Mouse (Mus musculus) small intestine, adult 2 months (tissue): ENCODE results near the gene B9d2.

Source experiments
- CTCF ChIP-seq: fragments of 200-500 bp; IDR thresholded peaks from 2 replicates; pipeline ENCODE4 v1.5.1; 2012; ENCODE audit warnings: low read depth, mild to moderate bottlenecking, control low read depth, inconsistent platforms, low read length, moderate library complexity, mixed read lengths; ENCODE audit not compliant: insufficient replicate concordance, insufficient read length; ENCODE audit errors: extremely low read depth
- POLR2A ChIP-seq: fragments of 200-500 bp; IDR thresholded peaks from 2 replicates; pipeline ENCODE4 v1.6.1; 2012; ENCODE audit warnings: low read depth, mild to moderate bottlenecking, control low read depth, inconsistent platforms, low read length, moderate library complexity

DNA sequence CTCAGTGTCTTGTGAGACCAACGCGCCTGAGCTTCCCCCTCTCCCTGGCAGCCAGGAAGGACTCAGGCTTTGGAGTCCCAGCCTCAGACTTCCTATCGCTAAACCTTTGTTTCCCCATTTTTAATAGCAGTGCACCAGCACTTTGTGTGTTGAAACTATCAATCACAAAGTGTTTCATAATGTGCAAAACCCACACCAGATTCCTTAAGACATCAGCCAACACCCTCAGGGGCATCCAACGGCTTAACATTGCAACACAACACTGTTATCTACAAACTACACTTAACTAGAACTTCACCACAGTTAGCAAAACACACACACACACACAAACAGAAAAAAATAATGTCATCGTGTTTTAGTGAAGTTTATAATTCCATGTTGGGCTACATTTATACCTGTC, 30.7 kb upstream of the B9d2 start:
- no peak for TF ChIP-seq POLR2A
- no peak for TF ChIP-seq CTCF
